Mouse (Mus musculus) bone marrow, adult 2 months (tissue): ENCODE data around the gene Mras.

Source experiments
- CTCF ChIP-seq: fragments of 200-500 bp; IDR thresholded peaks from 2 replicates; pipeline ENCODE4 v1.5.1; 2011; ENCODE audit warnings: low read length, control low read depth; ENCODE audit not compliant: control insufficient read depth, insufficient read depth
- POLR2A ChIP-seq: fragments of 200-500 bp; IDR thresholded peaks from 2 replicates; pipeline ENCODE4 v1.6.1; 2011; ENCODE audit warnings: low read depth, mild to moderate bottlenecking, control low read depth, low read length, borderline replicate concordance; ENCODE audit not compliant: control insufficient read depth

- TF ChIP-seq CTCF (no peak), POLR2A (no peak)
Observed at GRCm38 (mm10) chr9:99416809-99417208, 20.4 kb downstream of the Mras start.
